Mouse (Mus musculus) adipocyte (in vitro differentiated cells): ENCODE data around the gene 1700086D15Rik.
A peak's percentile ranks its signal among the peaks of the same experiment; 100 is the strongest.

ENCODE experiments used
- DNase-seq: peaks from one replicate; pipeline ENCODE4 v3.0.0-alpha.2; 2016; ENCODE audit warnings: low spot score

1700086D15Rik gene

GRCm38 (mm10) chr11:65159791-65160190 lies at the start of gene 1700086D15Rik:
Gene 1700086D15Rik, minus strand, starts transcription at chr11:65159891.
- no peak for DNase-seq

- peak; percentile 22 for DNase-seq
Observed at GRCm38 (mm10) chr11:65209441-65209840, 49.8 kb upstream of the 1700086D15Rik start.

GRCm38 (mm10) chr11:65205306-65205705 lies 45.6 kb upstream of the 1700086D15Rik start:
- DNase-seq, result no peak

- no peak for DNase-seq
Observed at GRCm38 (mm10) chr11:65204651-65205050, 45.0 kb upstream of the 1700086D15Rik start.

GRCm38 (mm10) chr11:65203020-65203419 lies 43.3 kb upstream of the 1700086D15Rik start:
- DNase-seq, result no peak

- DNase-seq, result no peak
Observed at GRCm38 (mm10) chr11:65202236-65202635, 42.5 kb upstream of the 1700086D15Rik start.

- DNase-seq, result no peak
Observed at GRCm38 (mm10) chr11:65198026-65198425, 38.3 kb upstream of the 1700086D15Rik start.

GRCm38 (mm10) chr11:65197280-65197679 lies 37.6 kb upstream of the 1700086D15Rik start:
- DNase-seq, result peak; percentile 80

- no peak for DNase-seq
Observed at GRCm38 (mm10) chr11:65186974-65187373, 27.3 kb upstream of the 1700086D15Rik start.

GRCm38 (mm10) chr11:65185114-65185513 lies 25.4 kb upstream of the 1700086D15Rik start:
- no peak for DNase-seq

GRCm38 (mm10) chr11:65170121-65170750 lies 10.5 kb upstream of the 1700086D15Rik start:
- peak; percentile 3 for DNase-seq

GRCm38 (mm10) chr11:65162767-65163120 lies 3.1 kb upstream of the 1700086D15Rik start, which contains the start of gene Arhgap44:
Gene Arhgap44, minus strand, starts transcription at chr11:65162961.
- no peak for DNase-seq

- DNase-seq, result no peak
Observed at GRCm38 (mm10) chr11:65161881-65162766, 2.4 kb upstream of the 1700086D15Rik start.

GRCm38 (mm10) chr11:65160991-65161880 lies 1.5 kb upstream of the 1700086D15Rik start:
- no peak for DNase-seq

- no peak for DNase-seq
Observed at GRCm38 (mm10) chr11:65158658-65158990, 1.1 kb downstream of the 1700086D15Rik start.

GRCm38 (mm10) chr11:65157966-65158657 lies 1.6 kb downstream of the 1700086D15Rik start:
- DNase-seq, result no peak

GRCm38 (mm10) chr11:65153006-65153405 lies 6.7 kb downstream of the 1700086D15Rik start:
- no peak for DNase-seq

GRCm38 (mm10) chr11:65148441-65148840 lies 11.2 kb downstream of the 1700086D15Rik start:
- no peak for DNase-seq

- DNase-seq, result no peak
Observed at GRCm38 (mm10) chr11:65142838-65143417, 16.8 kb downstream of the 1700086D15Rik start.

GRCm38 (mm10) chr11:65139030-65139429 lies 20.7 kb downstream of the 1700086D15Rik start:
- DNase-seq, result peak; percentile 7

GRCm38 (mm10) chr11:65137145-65137652 lies 22.5 kb downstream of the 1700086D15Rik start:
- DNase-seq, result no peak
